Mouse (Mus musculus) cerebellum, adult 2 months (tissue): ENCODE data around the gene Mgmt. TPM values are rescaled to one million over a fixed set of nuclear protein-coding genes. Genes with fewer than 3 reads are reported as not detected.

Source experiments
- DNase-seq, 2 experiments: peaks; one replicate each; pipeline ENCODE4 v3.0.0; 2021
- H3K27ac ChIP-seq: fragments of 200-500 bp; 2 replicates; pipeline ENCODE4 v1.5.1; 2012; ENCODE audit warnings: low read length, control low read depth, inconsistent platforms; ENCODE audit not compliant: insufficient read depth
- H3K27me3 ChIP-seq: fragments of 200-500 bp; 2 replicates; pipeline ENCODE4 v1.6.1; 2012; ENCODE audit warnings: inconsistent platforms, mild to moderate bottlenecking, low read length, moderate library complexity; ENCODE audit not compliant: control insufficient read depth, insufficient read depth
- H3K4me1 ChIP-seq: fragments of 200-500 bp; 2 replicates; pipeline ENCODE4 v1.6.1; 2011; ENCODE audit warnings: low read length; ENCODE audit not compliant: control insufficient read depth, insufficient read depth
- H3K4me3 ChIP-seq: fragments of 200-500 bp; replicated peaks from 2 replicates; pipeline ENCODE3; 2011; ENCODE audit warnings: mild to moderate bottlenecking, low read depth, low read length, control low read depth; ENCODE audit not compliant: insufficient read depth
- CTCF ChIP-seq: fragments of 200-500 bp; IDR thresholded peaks from 2 replicates; pipeline ENCODE4 v1.5.1; 2011; ENCODE audit warnings: low read depth, mild to moderate bottlenecking, control low read depth, low read length, moderate library complexity, borderline replicate concordance; ENCODE audit not compliant: insufficient read depth
- POLR2A ChIP-seq: fragments of 200-500 bp; IDR thresholded peaks from 2 replicates; pipeline ENCODE4 v1.6.1; 2011; ENCODE audit warnings: low read length, control low read depth, borderline replicate concordance; ENCODE audit not compliant: insufficient read depth
- WGBS: fragments of 180-500 bp; shearing (Covaris S2); methylation state at CpG from one replicate; pipeline ENCODE4 v1.1.7; 2018; 5-methylcytosine and 5-hydroxymethylcytosine counted together
- polyA plus RNA-seq: library from polyadenylated mRNA; depleted of rRNA; stranded (reverse); fragments of >200 nt; gene quantifications from 2 replicates; pipeline ENCODE4 v1.2.3, GENCODE M21; 2012

The Mgmt gene
- polyA plus RNA-seq, 1 experiment: 0.92 TPM

DNA sequence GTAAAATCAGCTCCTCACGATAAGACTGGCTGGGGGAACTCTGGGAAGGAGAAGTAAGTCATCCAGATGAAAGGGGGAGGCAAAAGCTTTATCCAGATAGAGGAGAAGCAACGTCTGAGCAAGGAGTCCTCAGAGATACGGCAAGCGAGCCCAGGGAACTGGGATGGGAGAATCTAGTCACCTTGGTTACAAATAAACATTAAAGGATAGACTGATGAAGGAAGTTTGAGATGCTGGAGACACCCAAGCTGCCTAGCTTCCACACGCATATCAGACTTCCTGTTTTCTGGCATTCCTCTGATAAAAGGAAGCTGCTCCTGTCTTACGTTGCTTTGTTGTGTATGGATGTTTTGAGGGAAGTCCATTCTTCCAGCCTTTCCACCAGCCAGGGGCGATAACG lies 42.5 kb upstream of the Mgmt start:
- DNase-seq: no peak
- no peaks in the 10 kb centered on the region; the same call in 1 of the 2 replicates for H3K27me3 ChIP-seq
- H3K27ac ChIP-seq: no peak overlapping the region
- TF ChIP-seq CTCF (no peak), POLR2A (no peak)
- 83% methylated on average over 8 of the region's 8 CpGs for WGBS
- H3K4me1 ChIP-seq: no peaks in the 10 kb centered on the region
- no peak overlapping the region for H3K4me3 ChIP-seq

- Histone ChIP-seq H3K27me3 (no peaks in the 10 kb centered on the region; the same call in 1 of the 2 replicates), H3K27ac (no peak overlapping the region), H3K4me3 (no peak overlapping the region), H3K4me1 (no peaks in the 10 kb centered on the region)
- 66% methylated on average over 4 of the region's 4 CpGs for WGBS
- no peak for DNase-seq
- TF ChIP-seq CTCF (no peak), POLR2A (no peak)
Observed at GRCm38 (mm10) chr7:136852721-136853120, 41.7 kb upstream of the Mgmt start.

DNA sequence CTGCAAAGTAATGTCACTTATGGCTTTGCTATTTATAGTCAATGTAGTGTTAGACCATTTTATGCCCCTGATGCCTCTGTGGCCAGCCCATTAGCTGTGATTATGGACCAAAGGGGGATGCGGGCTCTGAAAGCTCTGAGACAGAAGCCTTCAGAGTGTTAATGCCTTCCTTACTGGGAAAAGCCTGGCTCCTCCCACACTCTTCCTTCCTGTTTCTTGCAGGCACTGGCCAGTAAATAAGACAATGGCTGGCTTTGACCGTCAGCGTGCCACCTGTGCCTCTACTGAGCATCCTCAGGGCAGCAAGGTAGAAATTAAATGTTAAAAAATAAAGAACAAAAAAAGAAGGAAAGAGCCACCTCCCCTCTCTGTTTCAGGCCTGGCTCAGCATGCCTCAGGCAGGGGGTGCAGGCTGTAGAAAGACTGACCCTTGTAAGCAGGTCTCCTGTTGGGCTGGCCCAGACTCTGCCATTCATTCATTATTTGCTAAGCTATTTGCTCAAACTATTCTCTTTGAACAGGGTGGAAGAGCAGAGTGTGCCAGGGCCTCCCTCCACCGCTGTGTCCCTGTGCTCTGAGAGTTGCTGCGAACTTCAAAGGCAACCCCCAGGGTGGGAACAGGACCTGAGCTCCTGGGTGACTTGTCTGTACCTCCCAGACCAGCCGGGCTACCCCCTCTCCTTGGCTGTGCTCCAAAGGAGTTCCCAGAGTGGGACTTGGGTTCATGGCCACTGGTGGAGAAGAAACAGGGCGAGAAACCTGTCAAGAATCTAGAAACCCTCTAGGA lies 29.5 kb upstream of the Mgmt start:
- Histone ChIP-seq H3K4me1 (no peaks in the 10 kb centered on the region), H3K27ac (no peak overlapping the region), H3K4me3 (no peak overlapping the region), H3K27me3 (no peaks in the 10 kb centered on the region)
- DNase-seq: no peak
- WGBS: 41% methylated on average over 7 of the region's 7 CpGs
- TF ChIP-seq POLR2A (no peak), CTCF (no peak)

DNA sequence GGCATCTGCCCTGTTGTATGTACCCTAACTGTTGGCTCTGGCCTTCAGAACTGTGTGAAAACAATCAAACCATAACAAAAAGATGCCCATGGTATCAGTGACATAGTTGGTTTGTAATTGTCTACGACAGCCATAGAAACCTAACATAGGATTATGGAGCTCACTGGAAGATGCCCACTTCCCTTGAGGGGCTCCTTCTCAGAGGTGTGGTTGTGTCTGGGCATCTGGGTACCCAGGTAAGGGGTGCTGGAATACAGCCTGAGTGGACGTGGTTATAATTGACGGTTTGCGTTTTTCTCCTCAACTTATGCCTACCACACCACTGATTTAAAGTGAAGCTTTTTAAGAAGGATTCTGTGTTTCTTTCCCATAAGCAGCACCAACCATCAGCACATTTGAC lies 28.5 kb upstream of the Mgmt start:
- H3K27me3 ChIP-seq: no peaks in the 10 kb centered on the region
- no peak for DNase-seq
- no peak overlapping the region for H3K4me3 ChIP-seq
- WGBS: 97% methylated on average over 4 of the region's 4 CpGs
- no peaks in the 10 kb centered on the region for H3K4me1 ChIP-seq
- no peak overlapping the region for H3K27ac ChIP-seq
- TF ChIP-seq POLR2A: no peak
- TF ChIP-seq CTCF: no peak

DNA sequence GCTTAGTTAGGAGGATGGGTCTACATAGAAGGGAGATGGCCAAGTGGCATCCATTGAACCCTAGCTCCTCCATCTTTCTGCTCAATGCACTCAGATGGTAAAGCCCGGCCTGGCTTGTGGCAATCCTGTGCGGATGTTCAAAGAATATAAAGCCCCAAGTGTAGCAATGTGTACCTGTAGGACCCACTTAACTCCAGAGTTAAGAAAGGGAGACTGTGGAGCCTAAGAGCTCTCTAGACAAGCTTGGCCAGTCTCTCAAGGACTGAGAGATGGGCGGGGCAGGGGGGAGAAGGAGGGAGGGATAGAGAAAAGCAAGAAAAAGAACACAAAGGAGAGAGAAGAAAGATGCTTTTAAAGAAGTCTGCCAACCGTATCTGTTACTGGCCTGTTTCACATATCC lies 27.9 kb upstream of the Mgmt start:
- TF ChIP-seq CTCF (no peak), POLR2A (no peak)
- no peak for DNase-seq
- no peaks in the 10 kb centered on the region for H3K4me1 ChIP-seq
- no peaks in the 10 kb centered on the region for H3K27me3 ChIP-seq
- no peak overlapping the region for H3K4me3 ChIP-seq
- H3K27ac ChIP-seq: no peak overlapping the region
- WGBS: 83% methylated on average over 4 of the region's 4 CpGs

DNA sequence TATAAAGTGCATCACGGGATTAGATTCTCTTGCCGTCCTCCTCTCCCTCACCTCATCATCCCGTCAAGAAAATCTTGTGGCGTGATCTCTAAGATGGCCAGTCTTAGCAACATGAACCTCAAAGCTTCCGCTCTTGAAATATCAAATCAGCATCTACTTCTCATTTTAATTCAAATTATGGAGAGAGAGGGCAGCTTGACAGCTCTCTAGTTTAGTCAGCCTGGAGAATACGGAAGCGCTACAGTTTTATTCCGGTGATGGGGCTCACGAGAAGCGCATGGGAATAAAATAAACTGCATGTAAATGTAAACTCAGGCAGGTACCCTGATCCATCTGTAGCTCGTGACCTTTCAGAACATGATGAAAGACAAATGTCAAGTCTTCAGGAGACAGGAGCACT lies 22.9 kb upstream of the Mgmt start:
- no peaks in the 10 kb centered on the region for H3K4me1 ChIP-seq
- TF ChIP-seq POLR2A: no peak
- TF ChIP-seq CTCF: no peak
- no peak overlapping the region for H3K27ac ChIP-seq
- no peak for DNase-seq
- H3K4me3 ChIP-seq: no peak overlapping the region
- H3K27me3 ChIP-seq: no peaks in the 10 kb centered on the region; the same call in 1 of the 2 replicates
- 68% methylated on average over 11 of the region's 11 CpGs for WGBS

GRCm38 (mm10) chr7:136872059-136872458 lies 22.4 kb upstream of the Mgmt start:
- Histone ChIP-seq H3K4me3 (no peak overlapping the region), H3K4me1 (no peaks in the 10 kb centered on the region), H3K27ac (no peak overlapping the region), H3K27me3 (no peaks in the 10 kb centered on the region; the same call in 1 of the 2 replicates)
- no peak for DNase-seq
- WGBS: 11% methylated on average over 8 of the region's 8 CpGs
- TF ChIP-seq CTCF: no peak
- no peak for TF ChIP-seq POLR2A

- TF ChIP-seq CTCF (no peak), POLR2A (no peak)
- 42% methylated on average over 1 of the region's 1 CpGs for WGBS
- DNase-seq: no peak
Observed at GRCm38 (mm10) chr7:136874396-136874795, 20.0 kb upstream of the Mgmt start.

More at GRCm38 (mm10) chr7:136874396-136874795, 20.0 kb upstream of the Mgmt start:
- no peak overlapping the region for H3K27ac ChIP-seq
- H3K4me3 ChIP-seq: no peak overlapping the region
- no peaks in the 10 kb centered on the region for H3K4me1 ChIP-seq
- H3K27me3 ChIP-seq: no peaks in the 10 kb centered on the region; the same call in 1 of the 2 replicates
